In the genomic region with DNA sequence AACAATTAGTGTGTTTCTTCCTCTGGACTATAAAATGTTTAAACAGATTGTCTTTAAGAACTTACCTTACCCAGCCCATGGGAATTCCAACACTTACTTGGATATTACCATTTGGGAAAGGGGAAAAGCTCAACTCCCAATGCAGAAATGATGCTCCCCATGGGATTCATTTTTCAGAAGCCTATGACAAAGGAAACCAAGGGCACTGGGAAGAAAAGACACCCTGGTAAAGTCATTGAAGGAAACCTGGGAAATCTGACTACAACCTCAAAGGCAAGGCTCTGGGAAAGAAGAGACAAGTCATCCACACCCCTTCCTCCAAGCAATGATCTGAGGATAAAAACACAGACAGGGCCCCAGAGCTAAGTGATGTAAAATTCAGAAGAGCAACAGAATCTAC, we compare ENCODE assay signal across 29 mouse cellular contexts.
DNase-seq lines count a peak whose midpoint lies in the region; ATAC-seq lines count a peak whose summit lies in the region.
"Had no signal": no experiment of that assay in that cellular context is flagged by ENCODE, and none has a peak within 500 bp of the region (broad histone marks: within the 10 kb centered on the region; RNA-seq: fewer than 3 reads in every experiment).

No protein-coding gene starts in this region.

- H3K9ac ChIP-seq in heart, embryonic 12.5 days = no peak overlapping the region
- H3K9ac ChIP-seq: embryonic facial prominence, embryonic 13.5 days; forebrain, postnatal 0 days; hindbrain, embryonic 13.5 days; intestine, embryonic 15.5 days; kidney, embryonic 15.5 days had no signal

- no peak overlapping the region for H3K4me3 ChIP-seq in heart, embryonic 12.5 days
- H3K4me3 ChIP-seq: embryonic facial prominence, embryonic 13.5 days; forebrain, embryonic 10.5 days; hindbrain, embryonic 10.5 days; hindbrain, embryonic 13.5 days; intestine, embryonic 15.5 days; kidney, embryonic 15.5 days had no signal

- no peak overlapping the region for H3K4me2 ChIP-seq in heart, embryonic 12.5 days
- H3K4me2 ChIP-seq: embryonic facial prominence, embryonic 13.5 days; hindbrain, embryonic 13.5 days; intestine, embryonic 15.5 days; kidney, embryonic 15.5 days had no signal

- no peak for ATAC-seq in heart, embryonic 12.5 days (ENCODE audit: insufficient number of reproducible peaks, low FRiP score)
- ATAC-seq: forebrain, embryonic 14.5 days; forebrain, postnatal 0 days; hindbrain, embryonic 16.5 days; intestine, embryonic 15.5 days; Patski had no signal

- intact Hi-C loops in gastrocnemius, postnatal 36 days (cut with DNase I) = no loop called here

- no peaks in the 10 kb centered on the region for H3K27me3 ChIP-seq in heart, embryonic 12.5 days (replicated peaks)
- H3K27me3 ChIP-seq: CH12.LX; embryonic facial prominence, embryonic 13.5 days; hindbrain, embryonic 13.5 days; intestine, embryonic 15.5 days; kidney, embryonic 15.5 days had no signal

- no peaks in the 10 kb centered on the region for H3K4me1 ChIP-seq in heart, embryonic 12.5 days (replicated peaks)
- H3K4me1 ChIP-seq: embryonic facial prominence, embryonic 13.5 days; forebrain, embryonic 10.5 days; hindbrain, embryonic 10.5 days; hindbrain, embryonic 13.5 days; intestine, embryonic 15.5 days; kidney, embryonic 15.5 days had no signal

- no peaks in the 10 kb centered on the region for H3K36me3 ChIP-seq in heart, embryonic 12.5 days
- H3K36me3 ChIP-seq: embryonic facial prominence, embryonic 13.5 days; forebrain, embryonic 10.5 days; G1E; hindbrain, embryonic 10.5 days; hindbrain, embryonic 13.5 days; intestine, embryonic 15.5 days; kidney, embryonic 15.5 days had no signal

- H3K9me3 ChIP-seq in heart, embryonic 12.5 days (replicated peaks) = no peaks in the 10 kb centered on the region
- H3K9me3 ChIP-seq: embryonic facial prominence, embryonic 13.5 days; forebrain, embryonic 10.5 days; G1E; hindbrain, embryonic 10.5 days; hindbrain, embryonic 13.5 days; intestine, embryonic 15.5 days; kidney, embryonic 15.5 days had no signal

- DNase-seq in gastrocnemius, adult 18-20 months (ENCODE audit: low spot score) = peak; percentile 7
- DNase-seq in gastrocnemius, postnatal 36 days = no peak
- peak; percentile 9 to 48 for DNase-seq in heart, adult 18-20 months
- peak; percentile 37 to 77 for DNase-seq in heart, adult 9 months (ENCODE audit: low spot score in 2 of 2)
- DNase-seq in heart, postnatal 4 days = no peak
- DNase-seq in skeletal muscle tissue, adult 2 months (ENCODE audit: low read depth, low spot score) = peak; percentile 32
- DNase-seq: adrenal gland, postnatal 10 days; adrenal gland, postnatal 36 days; B cell, adult 2 months; cerebellum, adult 11 months; cerebellum, adult 2 months; cerebellum, adult 9-11 months; cerebellum, postnatal 25 days; forebrain, postnatal 0 days; gastrocnemius, postnatal 14 days; kidney, adult 11 months; kidney, adult 8-10 months had no signal

- H3K27ac ChIP-seq in heart, embryonic 12.5 days (ENCODE audit: poor library complexity, severe bottlenecking) = no peak overlapping the region
- H3K27ac ChIP-seq: embryonic facial prominence, embryonic 13.5 days; forebrain, embryonic 10.5 days; hindbrain, embryonic 10.5 days; hindbrain, embryonic 13.5 days; intestine, embryonic 15.5 days; kidney, embryonic 15.5 days had no signal

Comparison
In these comparisons a context has a peak if more than half of its experiments do, and no peak if none do; other contexts are left out.
1. DNase-seq: peak in gastrocnemius, adult 18-20 months (single experiment), heart, adult 18-20 months (2 of 2), heart, adult 9 months (2 of 2) and skeletal muscle tissue, adult 2 months (single experiment); none in gastrocnemius, postnatal 36 days (0 of 2) and heart, postnatal 4 days (single experiment).